23 mouse cellular contexts compared by ENCODE assay signal in the genomic region with DNA sequence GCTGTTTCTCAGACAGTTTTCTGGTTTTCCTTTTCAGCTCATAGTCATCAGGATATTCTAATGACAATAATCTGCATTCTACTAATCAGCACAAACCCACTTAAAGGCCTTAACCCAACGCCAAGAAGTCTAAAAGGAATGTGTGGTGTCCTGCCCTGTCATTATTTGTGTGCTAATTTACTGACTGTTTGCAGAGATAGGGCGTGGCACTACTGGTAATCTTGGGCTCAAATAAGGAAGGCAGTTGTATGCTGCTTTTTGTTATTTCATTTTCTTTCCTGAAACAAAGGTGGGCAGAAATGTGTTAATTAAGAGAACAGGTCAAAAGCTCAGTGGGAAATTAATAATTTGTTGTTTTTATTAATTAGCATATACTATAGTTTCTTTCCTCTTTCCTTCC.
DNase-seq lines count a peak whose midpoint lies in the region; ATAC-seq and TF ChIP-seq lines count a peak whose summit lies in the region.
"Had no signal": no experiment of that assay in that cellular context is flagged by ENCODE, and none has a peak within 500 bp of the region (broad histone marks: within the 10 kb centered on the region; RNA-seq: fewer than 3 reads in every experiment).

No protein-coding gene starts in this region.

- ATAC-seq in intestine, embryonic 15.5 days = peak; percentile 72
- ATAC-seq in intestine, postnatal 0 days = no peak; the same call in 1 of the 2 replicates
- peak; percentile 85 for ATAC-seq in megakaryocyte progenitor cell, adult 5-6 weeks (replicated peaks; ENCODE audit: poor library complexity)
- ATAC-seq: activated CD4-positive, CD25-positive, alpha-beta regulatory T cell, adult 4 months; forebrain, embryonic 14.5 days had no signal

- 47% methylated on average over 2 of the region's 2 CpGs for WGBS in intestine, embryonic 15.5 days
- WGBS in intestine, postnatal 0 days = 36% methylated on average over 2 of the region's 2 CpGs

- H3K4me3 ChIP-seq in intestine, embryonic 15.5 days (replicated peaks) = no peak overlapping the region
- no peak overlapping the region for H3K4me3 ChIP-seq in intestine, postnatal 0 days (ENCODE audit: low read depth, low read length)
- H3K4me3 ChIP-seq: embryonic facial prominence, embryonic 15.5 days; erythroblast, embryonic 14.5 days; forebrain, embryonic 10.5 days; heart, embryonic 15.5 days; hindbrain, embryonic 10.5 days had no signal

- TF ChIP-seq CTCF in intestine, postnatal 0 days (IDR thresholded peaks at IDR 0.05; ENCODE audit: low read depth) = no peak

- H3K27me3 ChIP-seq in intestine, embryonic 15.5 days (replicated peaks) = no peaks in the 10 kb centered on the region
- no peaks in the 10 kb centered on the region for H3K27me3 ChIP-seq in intestine, postnatal 0 days (replicated peaks; ENCODE audit: control insufficient read depth, insufficient read depth, low read length)
- H3K27me3 ChIP-seq: embryonic facial prominence, embryonic 15.5 days; heart, embryonic 15.5 days had no signal

- H3K9me3 ChIP-seq in intestine, embryonic 15.5 days = no peaks in the 10 kb centered on the region
- no peaks in the 10 kb centered on the region for H3K9me3 ChIP-seq in intestine, postnatal 0 days (ENCODE audit: control insufficient read depth)
- H3K9me3 ChIP-seq: embryonic facial prominence, embryonic 15.5 days; forebrain, embryonic 10.5 days; heart, embryonic 15.5 days; hindbrain, embryonic 10.5 days had no signal

- H3K4me2 ChIP-seq in intestine, embryonic 15.5 days (replicated peaks) = no peak overlapping the region
- no peak overlapping the region for H3K4me2 ChIP-seq in intestine, postnatal 0 days (replicated peaks; ENCODE audit: low read depth)
- H3K4me2 ChIP-seq: embryonic facial prominence, embryonic 15.5 days; heart, embryonic 11.5 days; heart, embryonic 15.5 days; hindbrain, embryonic 14.5 days had no signal

- H3K36me3 ChIP-seq in intestine, embryonic 15.5 days = no peaks in the 10 kb centered on the region
- peaks cover 30% of the 10 kb centered on the region for H3K36me3 ChIP-seq in intestine, postnatal 0 days (ENCODE audit: control insufficient read depth, insufficient read depth)
- H3K36me3 ChIP-seq: heart, embryonic 15.5 days had no signal

- H3K9ac ChIP-seq in intestine, embryonic 15.5 days = no peak overlapping the region
- H3K9ac ChIP-seq in intestine, postnatal 0 days (ENCODE audit: low read depth, low read length) = no peak overlapping the region
- H3K9ac ChIP-seq: embryonic facial prominence, embryonic 15.5 days; heart, embryonic 15.5 days; hindbrain, embryonic 14.5 days had no signal

- peak; percentile 39 for DNase-seq in R1 (ENCODE audit: low read depth, low spot score)
- DNase-seq in kidney, adult 18-20 months = no peak
- no peak for DNase-seq in c-Kit-positive CD71-positive TER-119-positive erythroid progenitor cells, embryonic 14.5 days (ENCODE audit: low spot score)
- no peak for DNase-seq in heart, postnatal 4 days
- DNase-seq: adrenal gland, postnatal 14 days; cerebellum, adult 2 months; cerebellum, postnatal 10 days; embryo, embryonic 11 days; gastrocnemius, postnatal 36 days; heart, adult 11 months; heart, postnatal 14 days had no signal

- H3K4me1 ChIP-seq in intestine, embryonic 15.5 days (replicated peaks) = no peaks in the 10 kb centered on the region
- H3K4me1 ChIP-seq in intestine, postnatal 0 days (replicated peaks; ENCODE audit: control insufficient read depth, insufficient read depth, low read length) = no peaks in the 10 kb centered on the region
- H3K4me1 ChIP-seq: embryonic facial prominence, embryonic 15.5 days; heart, embryonic 15.5 days; hindbrain, embryonic 10.5 days had no signal

- no peak overlapping the region for H3K27ac ChIP-seq in intestine, embryonic 15.5 days
- H3K27ac ChIP-seq in intestine, postnatal 0 days (ENCODE audit: low read depth, low read length) = no peak overlapping the region
- H3K27ac ChIP-seq: embryonic facial prominence, embryonic 15.5 days; forebrain, embryonic 10.5 days; heart, embryonic 15.5 days; hindbrain, embryonic 10.5 days; hindbrain, embryonic 14.5 days had no signal
